Mouse (Mus musculus): ENCODE measurements around the gene Dnajc19. TPM values are rescaled to one million over a fixed set of nuclear protein-coding genes. Genes with fewer than 3 reads are reported as not detected.

Dnajc19 gene
- 134 and 140 TPM in 2 replicates for polyA plus RNA-seq (2015; fragmentation: Nextera tagmentation; extraction: Ambion mirVana)

DNA sequence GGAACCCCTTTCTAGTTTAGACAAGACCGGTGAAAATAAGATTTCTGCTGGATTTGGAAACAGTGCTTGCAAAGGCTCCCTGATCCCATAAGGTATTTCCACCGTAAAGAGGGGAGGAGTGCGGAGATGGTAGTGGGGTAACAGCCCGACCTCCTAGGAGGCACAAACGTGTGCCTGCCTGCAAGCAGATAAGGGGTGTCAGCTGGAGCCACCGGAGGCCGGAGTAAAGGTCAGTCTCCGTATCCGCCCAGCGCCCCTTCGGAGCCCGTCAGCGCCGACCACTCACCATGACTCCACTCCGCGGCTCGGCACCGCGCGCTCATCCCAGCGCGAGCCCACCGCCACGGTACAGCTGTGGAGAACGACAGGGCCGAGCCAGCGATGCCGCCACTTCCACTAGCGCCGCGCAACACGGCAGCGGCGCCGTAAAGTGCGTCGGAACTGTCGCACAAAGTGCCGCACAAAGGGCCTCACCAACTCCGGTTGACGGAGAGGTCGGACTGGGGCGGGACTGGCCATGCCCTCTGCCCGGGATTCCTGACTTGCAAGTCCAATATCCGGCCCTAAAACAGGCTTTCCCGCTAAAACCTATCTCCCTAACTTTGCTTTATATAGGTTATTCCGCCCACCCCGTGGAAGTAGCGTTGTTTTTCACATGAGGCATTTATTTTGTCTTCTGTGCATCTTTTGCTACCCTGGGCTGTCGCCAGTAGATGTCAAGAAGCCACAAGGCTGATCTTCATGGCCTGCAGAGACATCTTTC, at the start of gene Dnajc19:
Gene Dnajc19, minus strand, starts transcription at position 422 of the 763 bp plus-strand sequence.
- Histone ChIP-seq H3K4me1 (peaks cover 16% of the 10 kb centered on the region), H3K27ac (peak within 1 kb of the TSS; percentile 74; the same call in 1 of the 2 replicates), H3K9me3 (no peaks in the 10 kb centered on the region), H3K27me3 (no peaks in the 10 kb centered on the region), H3K36me3 (peaks cover 6% of the 10 kb centered on the region; the same call in 1 of the 2 replicates), H3K9ac (peak within 1 kb of the TSS; percentile 86), H3K4me2 (peak within 1 kb of the TSS; percentile 64), H3K4me3 (peak within 1 kb of the TSS; percentile 81)
- WGBS = 1% methylated on average over 50 of the region's 50 CpGs
- peak; percentile 81 for ATAC-seq (ENCODE audit: insufficient number of reproducible peaks, insufficient read depth, low FRiP score, low TSS enrichment, low read depth)

DNA sequence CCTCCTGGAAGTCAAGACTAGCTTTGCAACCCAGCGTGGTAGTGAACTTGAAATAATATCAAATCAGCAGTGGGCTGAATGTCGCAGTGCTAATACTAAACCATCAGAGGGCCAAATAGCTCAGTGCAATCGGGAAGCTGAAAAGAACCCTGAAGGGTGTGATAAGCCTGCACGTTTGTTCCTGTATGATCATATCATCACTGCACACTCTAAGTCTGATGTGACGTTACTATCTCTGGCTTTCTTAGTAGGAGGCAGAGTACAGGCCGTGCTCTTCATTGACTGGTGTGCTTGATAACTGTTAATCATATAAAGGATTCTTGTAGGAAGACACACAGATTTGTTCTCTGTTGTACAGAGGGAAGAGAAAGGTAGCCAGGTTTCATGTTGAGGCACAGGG, 48.8 kb upstream of the Dnajc19 start:
- Histone ChIP-seq H3K4me3 (no peak overlapping the region), H3K36me3 (no peaks in the 10 kb centered on the region), H3K4me2 (no peak overlapping the region), H3K4me1 (no peaks in the 10 kb centered on the region), H3K9me3 (no peaks in the 10 kb centered on the region), H3K27ac (no peak overlapping the region), H3K9ac (no peak overlapping the region), H3K27me3 (no peaks in the 10 kb centered on the region)
- 88% methylated on average over 6 of the region's 6 CpGs for WGBS
- ATAC-seq (ENCODE audit: insufficient number of reproducible peaks, insufficient read depth, low FRiP score, low TSS enrichment, low read depth) = no peak

DNA sequence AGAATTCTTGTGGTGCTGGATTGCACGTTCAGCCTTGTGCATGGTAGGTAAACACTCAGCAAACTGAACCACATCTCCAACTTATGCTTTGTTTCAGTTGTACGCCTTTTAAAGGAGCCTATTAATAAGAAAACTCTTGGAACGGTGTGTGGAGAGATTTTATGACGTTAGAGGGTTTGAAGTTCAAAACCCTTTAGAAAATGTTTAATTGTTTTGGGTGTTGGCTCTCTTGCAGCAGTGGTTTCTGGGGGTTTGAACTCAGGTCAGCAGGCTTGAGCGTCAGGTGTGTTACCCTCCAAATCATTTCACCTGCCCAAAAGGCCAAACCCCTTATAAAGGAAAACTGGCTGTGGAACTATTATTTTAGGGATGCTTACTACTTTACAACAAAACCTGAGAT, 40.2 kb upstream of the Dnajc19 start:
- Histone ChIP-seq H3K4me3 (no peak overlapping the region), H3K4me2 (no peak overlapping the region), H3K27me3 (no peaks in the 10 kb centered on the region), H3K4me1 (no peaks in the 10 kb centered on the region), H3K9ac (no peak overlapping the region), H3K9me3 (0 out of 2 replicates have a peak, but pooled peaks cover 2% of the 10 kb centered on the region), H3K36me3 (no peaks in the 10 kb centered on the region), H3K27ac (no peak overlapping the region)
- WGBS = 87% methylated on average over 5 of the region's 5 CpGs
- no peak for ATAC-seq (ENCODE audit: insufficient number of reproducible peaks, insufficient read depth, low FRiP score, low TSS enrichment, low read depth)

DNA sequence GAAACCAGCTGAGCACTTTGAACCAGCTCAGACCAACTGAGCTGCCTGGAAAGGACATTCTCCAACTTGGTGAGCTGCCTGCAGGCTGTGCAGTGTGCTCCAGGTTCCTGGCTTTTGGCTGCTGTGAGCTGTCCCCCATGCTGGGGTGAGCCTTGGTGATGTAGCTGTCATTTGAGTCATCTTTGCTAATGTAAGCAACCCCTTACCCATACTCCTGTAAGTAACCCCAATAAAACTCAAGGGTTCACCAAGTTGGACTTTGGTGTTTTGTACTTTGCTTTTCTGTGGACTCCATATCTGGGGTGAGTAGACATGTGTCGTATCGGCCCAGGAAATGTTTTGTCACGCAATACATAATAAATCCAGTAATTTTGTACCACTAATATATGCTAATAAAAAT, 39.7 kb upstream of the Dnajc19 start:
- Histone ChIP-seq H3K27ac (no peak overlapping the region), H3K4me2 (no peak overlapping the region), H3K4me1 (no peaks in the 10 kb centered on the region), H3K4me3 (no peak overlapping the region), H3K36me3 (no peaks in the 10 kb centered on the region), H3K9me3 (0 out of 2 replicates have a peak, but pooled peaks cover 2% of the 10 kb centered on the region), H3K9ac (no peak overlapping the region), H3K27me3 (no peaks in the 10 kb centered on the region)
- ATAC-seq (ENCODE audit: insufficient number of reproducible peaks, insufficient read depth, low FRiP score, low TSS enrichment, low read depth) = no peak
- 91% methylated on average over 3 of the region's 3 CpGs for WGBS

DNA sequence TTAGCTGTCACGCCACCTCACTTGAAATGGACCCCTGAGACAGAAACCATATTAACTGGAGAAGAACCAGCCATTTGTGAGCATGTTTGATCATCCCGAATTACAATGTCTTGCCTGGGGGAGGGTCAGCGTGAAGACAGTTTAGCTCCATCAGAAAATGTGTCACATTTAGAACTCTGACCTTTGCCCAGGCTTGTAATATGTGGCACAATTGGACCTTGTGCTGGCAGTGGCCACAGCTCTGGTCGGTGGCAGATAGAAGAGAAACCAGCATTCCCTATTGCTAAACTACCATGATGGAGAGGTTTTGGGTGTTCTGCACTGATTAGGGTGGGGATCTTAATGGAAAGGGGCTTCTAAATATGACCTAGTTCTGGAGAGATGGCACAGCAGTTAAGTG, 38.7 kb upstream of the Dnajc19 start:
- Histone ChIP-seq H3K36me3 (no peaks in the 10 kb centered on the region), H3K4me3 (no peak overlapping the region), H3K4me2 (no peak overlapping the region), H3K9me3 (0 out of 2 replicates have a peak, but pooled peaks cover 2% of the 10 kb centered on the region), H3K9ac (no peak overlapping the region), H3K4me1 (no peaks in the 10 kb centered on the region), H3K27me3 (no peaks in the 10 kb centered on the region), H3K27ac (no peak overlapping the region)
- ATAC-seq (ENCODE audit: insufficient number of reproducible peaks, insufficient read depth, low FRiP score, low TSS enrichment, low read depth) = no peak
- 31% methylated on average over 4 of the region's 4 CpGs for WGBS

- H3K4me1 ChIP-seq = no peaks in the 10 kb centered on the region
- H3K9ac ChIP-seq = no peak overlapping the region
- no peak for ATAC-seq (ENCODE audit: insufficient number of reproducible peaks, insufficient read depth, low FRiP score, low TSS enrichment, low read depth)
- 0 out of 2 replicates have a peak, but pooled peaks cover 2% of the 10 kb centered on the region for H3K9me3 ChIP-seq
- no peak overlapping the region for H3K4me3 ChIP-seq
- 57% methylated on average over 6 of the region's 6 CpGs for WGBS
- no peaks in the 10 kb centered on the region for H3K27me3 ChIP-seq
- H3K4me2 ChIP-seq = no peak overlapping the region
- no peaks in the 10 kb centered on the region for H3K36me3 ChIP-seq
- no peak overlapping the region for H3K27ac ChIP-seq
These were observed 34.7 kb upstream of the Dnajc19 start for GRCm38 (mm10) chr3:34115806-34116205.

DNA sequence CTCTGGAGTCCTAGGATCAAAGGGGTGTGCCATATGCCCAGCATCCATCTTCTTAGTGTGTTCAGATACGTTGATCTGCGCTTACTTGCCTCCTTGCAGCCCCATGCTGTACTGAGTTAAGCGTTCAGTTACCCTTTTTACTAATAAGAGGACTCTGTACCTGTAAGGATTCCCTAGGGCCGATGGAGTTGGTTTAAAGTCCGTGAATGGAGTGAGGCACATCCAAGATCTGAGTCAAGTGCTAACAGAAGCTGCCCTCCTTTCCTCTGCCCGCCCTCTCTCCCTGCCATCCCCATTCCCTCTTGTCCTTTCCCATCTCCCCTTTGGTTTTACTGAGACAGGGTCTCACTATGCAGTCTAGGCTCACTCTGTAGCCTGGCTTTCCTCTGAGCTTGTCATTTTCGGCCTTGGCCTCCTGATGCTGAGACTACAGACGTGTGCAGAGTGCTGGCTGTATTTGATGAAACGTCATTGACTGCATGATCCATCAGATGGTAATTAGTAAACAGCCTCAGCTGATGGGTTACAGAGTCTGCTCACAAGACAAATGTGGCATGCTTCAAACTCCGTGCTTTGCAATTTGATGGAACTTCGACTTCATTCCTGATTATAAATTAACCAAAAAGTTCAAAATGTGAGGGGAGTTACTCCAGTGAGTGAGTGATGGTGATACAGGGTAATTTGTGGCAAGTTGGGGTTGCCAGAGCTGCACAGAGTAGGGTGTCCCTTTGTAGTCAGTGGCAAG, 31.0 kb upstream of the Dnajc19 start:
- peaks cover 2% of the 10 kb centered on the region; the same call in 1 of the 2 replicates for H3K27me3 ChIP-seq
- H3K9me3 ChIP-seq = no peaks in the 10 kb centered on the region
- no peak overlapping the region for H3K4me2 ChIP-seq
- H3K9ac ChIP-seq = no peak overlapping the region
- WGBS = 69% methylated on average over 11 of the region's 11 CpGs
- H3K27ac ChIP-seq = no peak overlapping the region
- no peak for ATAC-seq (ENCODE audit: insufficient number of reproducible peaks, insufficient read depth, low FRiP score, low TSS enrichment, low read depth)
- H3K4me3 ChIP-seq = no peak overlapping the region
- H3K4me1 ChIP-seq = no peaks in the 10 kb centered on the region
- no peaks in the 10 kb centered on the region for H3K36me3 ChIP-seq

GRCm38 (mm10) chr3:34107631-34108030, 26.5 kb upstream of the Dnajc19 start:
- 77% methylated on average over 3 of the region's 3 CpGs for WGBS
- no peaks in the 10 kb centered on the region for H3K9me3 ChIP-seq

DNA sequence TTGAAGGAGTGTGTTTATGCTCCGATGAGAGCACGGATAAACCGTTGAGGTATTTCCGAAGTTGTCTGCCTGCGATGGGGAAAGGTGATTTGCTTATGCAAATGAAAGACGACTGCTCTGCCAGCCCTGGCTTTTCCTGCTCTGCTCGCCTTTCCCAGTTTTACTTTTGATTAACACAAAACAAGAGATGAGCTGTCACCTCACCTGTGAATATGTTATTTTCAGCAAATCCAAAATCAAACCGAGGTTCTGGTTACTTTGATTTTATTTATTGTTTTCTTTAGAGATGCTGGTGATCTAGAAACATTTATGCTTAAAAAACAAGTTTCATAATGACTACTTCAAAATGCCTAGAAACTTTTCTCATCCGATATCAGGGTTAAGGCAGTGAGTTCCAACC, 25.3 kb upstream of the Dnajc19 start:
- 20% methylated on average over 9 of the region's 9 CpGs for WGBS
- no peaks in the 10 kb centered on the region for H3K4me1 ChIP-seq
- no peaks in the 10 kb centered on the region for H3K9me3 ChIP-seq
- no peak overlapping the region for H3K4me3 ChIP-seq
- peaks cover 27% of the 10 kb centered on the region; the same call in 1 of the 2 replicates for H3K27me3 ChIP-seq
- no peaks in the 10 kb centered on the region for H3K36me3 ChIP-seq
- no peak overlapping the region for H3K27ac ChIP-seq
- H3K4me2 ChIP-seq = no peak overlapping the region
- ATAC-seq (ENCODE audit: insufficient number of reproducible peaks, insufficient read depth, low FRiP score, low TSS enrichment, low read depth) = no peak
- no peak overlapping the region for H3K9ac ChIP-seq

More at GRCm38 (mm10) chr3:34107631-34108030, 26.5 kb upstream of the Dnajc19 start:
- no peak overlapping the region for H3K4me3 ChIP-seq
- no peaks in the 10 kb centered on the region for H3K4me1 ChIP-seq
- peaks cover 27% of the 10 kb centered on the region; the same call in 1 of the 2 replicates for H3K27me3 ChIP-seq
- H3K36me3 ChIP-seq = no peaks in the 10 kb centered on the region
- H3K4me2 ChIP-seq = no peak overlapping the region
- H3K9ac ChIP-seq = no peak overlapping the region
- no peak for ATAC-seq (ENCODE audit: insufficient number of reproducible peaks, insufficient read depth, low FRiP score, low TSS enrichment, low read depth)
- no peak overlapping the region for H3K27ac ChIP-seq

DNA sequence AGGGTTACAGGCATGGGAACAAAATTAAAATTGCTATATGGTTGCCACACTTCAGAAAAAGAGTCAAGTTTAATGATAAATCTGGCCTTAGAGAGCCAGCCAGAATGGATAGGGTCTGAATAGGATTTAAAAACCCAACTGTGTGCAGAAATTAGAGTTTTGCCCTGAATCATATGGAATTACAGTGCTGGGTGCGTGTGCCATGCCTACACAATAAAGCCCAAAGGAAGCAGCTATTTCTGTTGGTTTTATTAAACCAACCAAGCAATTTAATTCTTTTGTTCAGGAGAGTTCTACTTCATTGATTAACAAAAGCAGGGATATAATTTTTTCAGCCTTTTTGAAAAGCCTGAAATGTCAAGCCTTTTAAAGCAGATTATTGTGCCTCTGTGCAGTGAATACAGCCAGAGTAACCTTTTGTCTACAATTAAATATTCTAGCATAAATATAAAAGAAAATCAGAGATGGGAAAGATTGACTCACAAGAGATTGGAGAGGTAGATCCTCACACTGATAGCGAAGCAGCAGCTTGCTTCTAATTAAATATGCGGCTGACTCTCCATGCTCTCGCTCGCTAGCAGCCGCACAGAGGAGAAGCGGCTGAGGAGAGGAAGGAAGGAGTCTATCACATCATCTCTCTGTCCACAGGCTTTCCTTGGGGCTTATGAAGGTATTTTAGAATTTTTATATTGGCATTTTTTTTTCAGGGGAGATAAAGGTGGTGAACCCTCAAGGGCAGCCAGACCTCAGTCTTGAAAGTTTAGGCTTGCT, 23.0 kb upstream of the Dnajc19 start:
- no peak overlapping the region for H3K27ac ChIP-seq
- 28% methylated on average over 7 of the region's 7 CpGs for WGBS
- peaks cover 27% of the 10 kb centered on the region; the same call in 1 of the 2 replicates for H3K27me3 ChIP-seq
- no peak overlapping the region for H3K9ac ChIP-seq
- ATAC-seq (ENCODE audit: insufficient number of reproducible peaks, insufficient read depth, low FRiP score, low TSS enrichment, low read depth) = no peak
- H3K4me1 ChIP-seq = no peaks in the 10 kb centered on the region
- H3K4me2 ChIP-seq = no peak overlapping the region
- H3K4me3 ChIP-seq = no peak overlapping the region
- H3K36me3 ChIP-seq = no peaks in the 10 kb centered on the region
- H3K9me3 ChIP-seq = no peaks in the 10 kb centered on the region

- H3K36me3 ChIP-seq = no peaks in the 10 kb centered on the region
- no peak for ATAC-seq (ENCODE audit: insufficient number of reproducible peaks, insufficient read depth, low FRiP score, low TSS enrichment, low read depth)
These were observed 21.8 kb upstream of the Dnajc19 start for GRCm38 (mm10) chr3:34102891-34103290.

More at GRCm38 (mm10) chr3:34102891-34103290, 21.8 kb upstream of the Dnajc19 start:
- Histone ChIP-seq H3K4me2 (no peak overlapping the region), H3K4me3 (no peak overlapping the region), H3K27ac (no peak overlapping the region), H3K4me1 (no peaks in the 10 kb centered on the region), H3K27me3 (peaks cover 27% of the 10 kb centered on the region; the same call in 1 of the 2 replicates), H3K9me3 (no peaks in the 10 kb centered on the region), H3K9ac (no peak overlapping the region)
- 73% methylated on average over 2 of the region's 2 CpGs for WGBS

Measured in embryonic facial prominence, embryonic 13.5 days (tissue).